Mouse (Mus musculus) forebrain, embryonic 14.5 days (tissue): ENCODE results near the gene Alppl2. TPM values are rescaled to one million over a fixed set of nuclear protein-coding genes. Genes with fewer than 3 reads are reported as not detected.

ENCODE experiments used
- ATAC-seq: fragments of 200-750 bp; cut with Nextera tagmentation; 2 replicates; pipeline ENCODE4 v1.8.0; 2017; ENCODE audit warnings: mild to moderate bottlenecking, moderate library complexity
- DNase-seq: peaks from one replicate; pipeline ENCODE4 v3.0.0-alpha.2; 2015; ENCODE audit warnings: low spot score
- H3K27ac ChIP-seq: fragments of 300-500 bp; sonication (generic); 2 replicates; pipeline ENCODE4 v1.5.1; 2014; ENCODE audit warnings: low read depth, mild to moderate bottlenecking, control low read depth, low read length, moderate library complexity
- H3K27me3 ChIP-seq: fragments of 300-500 bp; sonication (generic); replicated peaks from 2 replicates; pipeline ENCODE4 v1.6.1; 2014; ENCODE audit warnings: low read length, control low read depth, mixed read lengths; ENCODE audit not compliant: control insufficient read depth, insufficient read depth
- H3K36me3 ChIP-seq: fragments of 300-500 bp; sonication (generic); 2 replicates; pipeline ENCODE4 v1.6.1; 2014; ENCODE audit warnings: low read length, control low read depth; ENCODE audit not compliant: control insufficient read depth, insufficient read depth
- H3K4me1 ChIP-seq: fragments of 300-500 bp; sonication (generic); 2 replicates; pipeline ENCODE4 v1.6.1; 2014; ENCODE audit warnings: antibody characterized with exemption, low read length, control low read depth; ENCODE audit not compliant: control insufficient read depth, insufficient read depth
- H3K4me2 ChIP-seq: fragments of 300-500 bp; sonication (generic); 2 replicates; pipeline ENCODE4 v1.6.1; 2014; ENCODE audit warnings: mild to moderate bottlenecking, control low read depth, low read length
- H3K4me3 ChIP-seq: fragments of 300-500 bp; sonication (generic); 2 replicates; pipeline ENCODE4 v1.5.1; 2014; ENCODE audit warnings: low read depth, low read length, control low read depth
- H3K9ac ChIP-seq: fragments of 300-500 bp; sonication (generic); 2 replicates; pipeline ENCODE4 v1.6.1; 2014; ENCODE audit warnings: mild to moderate bottlenecking, low read length, control low read depth, moderate library complexity
- H3K9me3 ChIP-seq: fragments of 300-500 bp; sonication (generic); replicated peaks from 2 replicates; pipeline ENCODE4 v1.6.1; 2016; ENCODE audit warnings: low read length, control low read depth, mixed read lengths; ENCODE audit not compliant: control insufficient read depth
- WGBS: fragments of 180-500 bp; shearing (Covaris S2); extraction: QIAGEN DNeasy Blood & Tissue Kit; methylation state at CpG from one replicate; pipeline ENCODE4 v1.1.7; 2014; 5-methylcytosine and 5-hydroxymethylcytosine counted together
- polyA plus RNA-seq: library from polyadenylated mRNA; unstranded; fragments of >200 nt; fragmentation: Nextera tagmentation; extraction: Ambion mirVana; gene quantifications from 2 replicates; pipeline ENCODE4 v1.2.1, GENCODE M21; 2014

Gene Alppl2
- polyA plus RNA-seq, 1 experiment from 2014 or later: not detected

DNA sequence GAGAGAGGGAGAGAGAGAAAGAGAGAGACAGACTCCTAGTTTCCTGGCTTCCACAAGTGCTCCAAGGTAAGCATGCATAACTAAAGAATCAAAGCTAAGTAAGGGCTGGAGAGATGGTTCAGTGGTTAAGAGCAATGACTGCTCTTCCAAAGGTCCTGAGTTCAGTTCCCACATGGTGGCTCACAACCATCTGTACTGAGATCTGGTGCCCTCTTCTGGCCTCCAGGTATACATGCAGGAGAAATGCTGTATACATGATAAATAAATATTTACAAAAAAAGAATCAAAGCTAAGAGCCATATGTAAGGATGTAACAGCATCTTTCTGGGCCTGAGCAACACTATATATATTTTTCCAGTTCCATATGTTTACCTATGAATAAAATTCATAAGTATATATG, 28.8 kb downstream of the Alppl2 start:
- no peaks in the 10 kb centered on the region for H3K9me3 ChIP-seq
- DNase-seq (no peak), ATAC-seq (no peak)
- H3K27ac ChIP-seq: no peak overlapping the region
- no peaks in the 10 kb centered on the region for H3K4me1 ChIP-seq
- no peak overlapping the region for H3K4me3 ChIP-seq
- H3K4me2 ChIP-seq: no peak overlapping the region
- no peaks in the 10 kb centered on the region for H3K36me3 ChIP-seq
- no peaks in the 10 kb centered on the region for H3K27me3 ChIP-seq
- no peak overlapping the region for H3K9ac ChIP-seq

DNA sequence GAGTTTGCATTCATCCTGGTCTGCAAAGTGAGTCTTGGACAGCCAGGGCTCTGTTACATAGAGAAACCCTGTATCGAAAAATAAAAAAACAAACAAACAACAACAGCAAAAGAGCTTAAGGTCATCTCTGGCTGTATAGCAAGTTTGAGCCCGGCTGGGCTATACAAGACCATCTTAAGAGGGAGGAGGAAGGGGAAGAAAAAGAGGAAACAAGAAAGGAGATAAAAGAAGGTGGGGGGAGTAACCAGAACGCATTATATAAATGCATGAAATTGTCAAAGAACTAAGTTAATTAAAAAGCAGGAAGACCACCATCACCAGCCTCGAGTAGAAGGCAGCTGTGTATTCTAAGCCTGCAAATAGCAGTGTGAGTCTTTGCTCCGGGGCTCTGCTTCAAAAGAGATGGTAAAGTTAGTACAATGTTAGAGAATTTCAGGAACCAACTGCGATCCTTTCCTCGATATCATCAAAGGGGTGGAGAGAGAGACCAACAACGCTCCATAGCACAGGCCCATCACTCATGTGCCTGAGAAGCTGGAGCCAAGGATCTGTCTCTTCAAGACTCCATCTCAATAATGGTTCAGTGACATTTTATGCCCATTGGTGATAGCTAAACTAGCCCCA, 30.6 kb downstream of the Alppl2 start:
- Histone ChIP-seq H3K27me3 (no peaks in the 10 kb centered on the region), H3K9me3 (no peaks in the 10 kb centered on the region), H3K9ac (no peak overlapping the region), H3K4me1 (no peaks in the 10 kb centered on the region), H3K36me3 (no peaks in the 10 kb centered on the region), H3K4me2 (no peak overlapping the region), H3K4me3 (no peak overlapping the region), H3K27ac (no peak overlapping the region)
- ATAC-seq (no peak), DNase-seq (no peak)
- 79% methylated on average over 8 of the region's 8 CpGs for WGBS

DNA sequence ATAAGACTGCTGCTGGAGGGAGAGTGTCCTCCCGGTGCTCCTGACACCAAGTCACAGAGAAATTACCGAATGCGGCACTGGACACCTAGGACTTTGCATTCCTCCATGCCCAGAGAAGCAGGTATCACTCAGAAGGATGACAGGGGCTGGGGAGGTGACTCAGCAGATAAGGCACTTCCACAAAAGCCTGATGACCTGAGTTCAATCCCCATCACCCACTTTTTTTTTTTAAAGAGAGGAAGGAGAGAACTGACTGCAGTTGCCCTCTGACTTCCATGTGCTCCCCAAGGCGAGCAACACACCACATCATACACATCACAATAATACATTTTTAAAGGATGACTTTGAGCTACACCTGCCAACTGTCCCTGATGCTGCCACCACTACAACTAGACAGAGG, 32.7 kb downstream of the Alppl2 start:
- Histone ChIP-seq H3K4me3 (no peak overlapping the region), H3K36me3 (no peaks in the 10 kb centered on the region), H3K4me2 (no peak overlapping the region), H3K27me3 (no peaks in the 10 kb centered on the region), H3K9ac (no peak overlapping the region), H3K9me3 (no peaks in the 10 kb centered on the region), H3K4me1 (no peaks in the 10 kb centered on the region), H3K27ac (no peak overlapping the region)
- WGBS: 77% methylated on average over 4 of the region's 4 CpGs
- DNase-seq (no peak), ATAC-seq (no peak)

DNA sequence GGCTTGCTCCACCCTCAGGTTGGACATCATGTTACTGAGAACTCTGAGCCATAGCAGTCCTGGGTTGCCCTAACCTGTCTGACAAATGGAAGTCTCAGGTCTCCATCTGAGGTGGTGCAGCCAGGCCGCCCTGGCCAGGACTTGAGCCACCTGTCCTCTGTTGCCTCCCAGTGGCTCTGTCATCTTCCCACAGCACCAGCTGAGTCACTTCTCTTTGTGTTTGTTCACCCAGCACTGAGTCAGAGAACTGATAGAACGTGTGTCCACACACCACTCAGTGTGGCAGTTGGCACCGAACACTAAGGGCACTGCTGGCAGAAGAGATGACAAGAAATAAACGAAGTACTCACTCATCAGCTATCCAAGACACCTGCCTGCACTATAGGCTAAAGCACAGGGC, 38.4 kb downstream of the Alppl2 start:
- H3K4me2 ChIP-seq: no peak overlapping the region
- no peak overlapping the region for H3K4me3 ChIP-seq
- no peak overlapping the region for H3K27ac ChIP-seq
- H3K4me1 ChIP-seq: no peaks in the 10 kb centered on the region
- peaks cover 16% of the 10 kb centered on the region for H3K36me3 ChIP-seq
- H3K9ac ChIP-seq: no peak overlapping the region
- ATAC-seq: no peak
- H3K27me3 ChIP-seq: no peaks in the 10 kb centered on the region
- no peak for DNase-seq
- no peaks in the 10 kb centered on the region for H3K9me3 ChIP-seq
- 79% methylated on average over 4 of the region's 4 CpGs for WGBS

DNA sequence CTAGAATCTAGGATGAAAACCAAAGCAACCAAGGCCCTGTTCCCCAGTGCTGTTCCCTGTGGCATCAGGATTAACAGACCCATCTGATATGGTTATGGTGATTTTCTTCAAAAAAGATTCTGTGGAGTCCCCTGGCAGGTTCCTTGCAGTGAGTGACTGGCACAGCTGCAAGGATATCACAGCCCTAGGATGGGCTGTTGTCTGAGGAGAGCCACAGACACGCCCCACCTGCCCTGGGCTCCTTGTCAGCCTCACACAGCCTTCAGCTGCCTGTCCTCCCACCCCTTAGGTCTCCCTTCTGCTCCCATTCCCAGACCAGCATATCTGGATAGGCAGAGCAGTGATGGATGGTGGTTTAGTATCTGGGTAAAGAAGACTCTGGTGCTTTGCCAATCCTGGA, 39.0 kb downstream of the Alppl2 start:
- whole genome bisulfite sequencing: 73% methylated on average over 1 of the region's 1 CpGs
- Histone ChIP-seq H3K27ac (no peak overlapping the region), H3K4me1 (no peaks in the 10 kb centered on the region), H3K36me3 (peaks cover 16% of the 10 kb centered on the region), H3K9ac (no peak overlapping the region), H3K4me3 (no peak overlapping the region), H3K4me2 (no peak overlapping the region), H3K9me3 (no peaks in the 10 kb centered on the region), H3K27me3 (no peaks in the 10 kb centered on the region)
- DNase-seq: no peak
- no peak for ATAC-seq

DNA sequence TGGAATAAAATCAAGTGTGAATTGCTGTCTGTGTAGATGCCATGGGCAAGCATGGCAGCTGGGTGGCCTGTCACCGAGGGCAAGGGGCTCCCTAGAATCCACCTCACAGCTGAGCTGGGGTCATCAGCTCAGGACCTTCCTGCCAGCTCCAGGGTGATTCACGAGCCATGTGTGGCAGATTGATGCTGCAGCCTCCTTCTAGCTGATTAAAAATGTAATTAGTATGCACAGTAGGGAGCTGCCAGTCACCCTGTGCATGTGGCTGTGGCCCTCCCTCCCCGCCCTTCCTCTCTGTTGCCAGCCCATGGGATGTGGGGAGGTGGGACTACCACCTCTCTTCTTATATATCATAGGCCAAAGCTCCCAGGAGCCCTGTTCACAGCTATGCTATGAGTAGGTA, 39.7 kb downstream of the Alppl2 start:
- Histone ChIP-seq H3K9ac (0 out of 2 replicates have a peak overlapping the region, but pooled peaks have one; percentile 8), H3K27ac (no peak overlapping the region; the same call in 1 of the 2 replicates), H3K4me1 (no peaks in the 10 kb centered on the region), H3K4me2 (no peak overlapping the region), H3K27me3 (no peaks in the 10 kb centered on the region), H3K9me3 (no peaks in the 10 kb centered on the region), H3K36me3 (peaks cover 20% of the 10 kb centered on the region), H3K4me3 (no peak overlapping the region)
- 43% methylated on average over 3 of the region's 3 CpGs for WGBS
- ATAC-seq: no peak; the same call in 1 of the 2 replicates
- peak; percentile 37 for DNase-seq

DNA sequence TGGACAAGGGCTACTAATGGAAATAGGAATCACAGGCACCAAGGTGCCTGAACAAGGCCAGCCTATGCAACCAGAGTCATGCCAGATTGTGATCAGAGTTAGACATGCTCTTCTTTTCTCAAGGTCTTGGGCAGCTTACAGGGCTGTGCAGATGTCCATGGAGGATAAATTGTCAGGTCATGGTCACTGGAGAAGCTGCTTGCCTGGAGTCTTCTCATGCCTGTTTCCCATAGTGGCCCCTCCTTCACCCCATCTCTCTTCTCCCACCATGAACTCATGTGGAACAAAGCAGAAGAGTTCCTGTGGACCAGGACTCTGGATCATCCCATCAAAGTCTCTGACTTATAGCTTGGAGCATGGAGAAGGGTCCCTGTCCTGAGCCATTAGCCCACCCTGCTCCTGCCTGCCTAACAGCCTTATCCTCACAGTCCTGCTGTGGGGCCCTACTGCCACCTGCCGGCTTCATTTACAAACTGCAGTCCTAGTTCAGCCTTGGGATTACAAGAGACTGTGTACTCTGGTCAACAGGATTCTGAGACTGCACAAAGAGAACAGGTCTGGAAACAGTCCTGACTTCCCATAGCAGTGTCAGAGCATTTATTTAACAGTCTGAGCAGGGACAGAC, 47.8 kb downstream of the Alppl2 start:
- peak; percentile 85 for DNase-seq
- no peak overlapping the region for H3K4me3 ChIP-seq
- no peak overlapping the region for H3K9ac ChIP-seq
- H3K4me1 ChIP-seq: no peaks in the 10 kb centered on the region
- 0% methylated on average over 1 of the region's 1 CpGs for WGBS
- H3K36me3 ChIP-seq: peaks cover 11% of the 10 kb centered on the region; the same call in 1 of the 2 replicates
- peak; percentile 82 for ATAC-seq
- no peaks in the 10 kb centered on the region for H3K27me3 ChIP-seq
- H3K4me2 ChIP-seq: no peak overlapping the region
- no peaks in the 10 kb centered on the region for H3K9me3 ChIP-seq
- no peak overlapping the region for H3K27ac ChIP-seq

DNA sequence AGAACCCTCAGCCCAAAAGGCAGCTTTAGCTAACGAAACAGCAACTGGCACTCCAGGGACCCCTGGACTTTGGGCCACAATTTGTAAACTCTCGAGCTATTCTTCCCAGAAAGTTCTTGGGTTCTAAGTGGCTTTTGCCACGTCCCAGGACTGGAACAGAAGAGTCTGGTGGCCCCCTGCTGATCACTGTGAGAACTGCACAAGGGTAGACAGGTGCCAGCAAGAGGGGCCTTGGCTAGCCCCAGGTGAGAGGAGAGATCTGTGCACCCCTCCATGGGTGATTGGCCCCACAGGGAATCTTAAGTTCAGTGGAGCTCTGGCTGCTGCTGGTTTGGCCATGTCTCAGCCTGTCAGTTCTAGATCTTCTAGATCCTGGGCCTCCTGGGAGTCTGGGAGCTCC, 48.6 kb downstream of the Alppl2 start:
- H3K36me3 ChIP-seq: peaks cover 8% of the 10 kb centered on the region; the same call in 1 of the 2 replicates
- no peak overlapping the region for H3K4me3 ChIP-seq
- H3K27me3 ChIP-seq: no peaks in the 10 kb centered on the region
- H3K4me1 ChIP-seq: no peaks in the 10 kb centered on the region
- no peaks in the 10 kb centered on the region for H3K9me3 ChIP-seq
- H3K4me2 ChIP-seq: no peak overlapping the region
- H3K9ac ChIP-seq: no peak overlapping the region
- H3K27ac ChIP-seq: no peak overlapping the region
- WGBS: 17% methylated on average over 3 of the region's 3 CpGs
- ATAC-seq (peak; percentile 65; the same call in 1 of the 2 replicates), DNase-seq (peak; percentile 74)

DNA sequence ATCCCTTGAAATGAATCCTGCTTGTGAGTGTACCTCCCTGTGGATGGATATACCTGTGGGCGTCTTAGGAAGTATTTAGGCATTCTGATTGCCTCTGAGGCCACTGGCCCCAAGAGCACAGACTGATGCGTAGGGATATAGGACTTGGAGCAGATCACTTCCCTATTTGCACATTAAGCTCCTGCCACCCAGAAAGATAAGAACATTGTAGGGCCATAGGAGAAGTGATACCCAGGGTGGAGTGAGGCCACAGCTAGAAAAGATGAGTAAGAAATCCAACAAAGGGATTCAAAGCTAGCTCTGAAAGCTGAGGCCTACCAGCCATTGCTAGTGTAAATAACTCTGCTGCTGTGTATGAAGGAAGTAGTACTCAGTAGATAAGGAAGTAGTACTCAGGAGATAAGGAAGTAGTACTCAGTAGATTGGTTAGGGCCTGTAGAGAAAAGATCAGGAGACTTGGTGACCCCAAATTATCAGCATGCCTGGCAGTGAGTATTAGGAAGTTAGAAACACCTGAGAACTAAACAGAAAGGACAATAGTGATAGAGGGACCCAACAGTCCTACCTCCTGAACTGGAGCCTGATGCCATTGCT, 51.2 kb downstream of the Alppl2 start:
- no peak overlapping the region for H3K9ac ChIP-seq
- H3K27ac ChIP-seq: no peak overlapping the region
- H3K4me2 ChIP-seq: no peak overlapping the region
- ATAC-seq: no peak
- H3K9me3 ChIP-seq: no peaks in the 10 kb centered on the region
- H3K4me1 ChIP-seq: peaks cover 11% of the 10 kb centered on the region
- no peak overlapping the region for H3K4me3 ChIP-seq
- WGBS: 90% methylated on average over 2 of the region's 2 CpGs
- no peak for DNase-seq
- H3K36me3 ChIP-seq: no peaks in the 10 kb centered on the region
- H3K27me3 ChIP-seq: no peaks in the 10 kb centered on the region
